Mouse (Mus musculus): ENCODE data around the gene Bbs5. TPM values are rescaled to one million over a fixed set of nuclear protein-coding genes. Genes with fewer than 3 reads are reported as not detected.
"Not testable (repeated sequence)": the region's sequence is repeated elsewhere in the genome, so short reads cannot be mapped to it uniquely, and the experiment has no call there.

Bbs5 gene
- polyA plus RNA-seq, 1 experiment from 2014 or later = 6.1 TPM

DNA sequence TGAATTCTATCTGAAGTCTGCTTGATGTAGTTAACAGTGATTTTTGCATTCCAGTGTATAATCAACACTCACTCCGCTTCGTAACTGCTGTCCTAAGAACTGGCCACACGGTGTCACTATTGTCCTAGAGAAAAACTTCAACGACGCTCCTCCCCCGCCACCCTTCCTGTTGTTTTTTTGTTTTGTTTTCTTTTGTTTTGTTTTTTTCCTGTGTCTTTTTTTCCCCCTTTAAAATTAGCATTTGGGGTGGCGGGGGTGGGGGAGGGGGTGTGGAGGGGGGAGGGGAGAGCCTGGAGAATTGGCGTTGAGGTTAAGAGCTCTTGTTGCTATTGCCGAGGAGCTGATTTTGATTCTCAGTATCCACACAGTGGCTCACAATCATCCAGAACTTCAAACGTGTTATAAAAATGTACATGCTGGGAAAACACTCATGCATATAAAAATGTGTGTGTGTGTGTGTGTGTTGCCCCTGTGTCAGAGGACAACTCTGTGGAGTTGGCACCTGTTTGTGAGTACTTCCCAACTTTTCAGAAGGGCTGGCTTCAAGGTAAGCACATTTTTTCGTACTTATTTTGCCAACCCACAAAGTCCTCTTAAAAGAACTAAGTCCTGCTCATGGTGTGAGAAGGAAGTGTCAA is 11.8 kb upstream of the Bbs5 start:
- H3K27me3 ChIP-seq (replicated peaks; ENCODE audit: control insufficient read depth, insufficient read depth, low read length) = no peaks in the 10 kb centered on the region
- H3K9ac ChIP-seq (ENCODE audit: low read depth, low read length) = no peak overlapping the region
- ATAC-seq = peak; percentile 34; the same call in 1 of the 2 replicates
- H3K36me3 ChIP-seq (ENCODE audit: control insufficient read depth, insufficient read depth) = no peaks in the 10 kb centered on the region
- no peak overlapping the region for H3K27ac ChIP-seq (ENCODE audit: low read depth, low read length)
- peak overlapping the region; percentile 45 for H3K4me3 ChIP-seq (ENCODE audit: low read depth, low read length)
- TF ChIP-seq CTCF (IDR thresholded peaks at IDR 0.05; ENCODE audit: low read depth) = peak; percentile 84
- 8% methylated on average over 11 of the region's 11 CpGs for WGBS
- H3K4me2 ChIP-seq (replicated peaks; ENCODE audit: low read depth) = peak overlapping the region; percentile 61
- no peaks in the 10 kb centered on the region for H3K4me1 ChIP-seq (replicated peaks; ENCODE audit: control insufficient read depth, insufficient read depth, low read length)
- H3K9me3 ChIP-seq (ENCODE audit: control insufficient read depth) = no peaks in the 10 kb centered on the region

GRCm38 (mm10) chr2:69635807-69636206 is 11.2 kb upstream of the Bbs5 start:
- no peak overlapping the region for H3K4me2 ChIP-seq (replicated peaks; ENCODE audit: low read depth)
- no peak for ATAC-seq
- H3K27me3 ChIP-seq (replicated peaks; ENCODE audit: control insufficient read depth, insufficient read depth, low read length) = no peaks in the 10 kb centered on the region
- no peaks in the 10 kb centered on the region for H3K36me3 ChIP-seq (ENCODE audit: control insufficient read depth, insufficient read depth)
- no peak overlapping the region for H3K9ac ChIP-seq (ENCODE audit: low read depth, low read length)
- no peak overlapping the region for H3K4me3 ChIP-seq (ENCODE audit: low read depth, low read length)
- TF ChIP-seq CTCF (IDR thresholded peaks at IDR 0.05; ENCODE audit: low read depth) = peak; percentile 66
- H3K4me1 ChIP-seq (replicated peaks; ENCODE audit: control insufficient read depth, insufficient read depth, low read length) = no peaks in the 10 kb centered on the region
- 76% methylated on average over 6 of the region's 6 CpGs for WGBS
- H3K9me3 ChIP-seq (ENCODE audit: control insufficient read depth) = no peaks in the 10 kb centered on the region
- no peak overlapping the region for H3K27ac ChIP-seq (ENCODE audit: low read depth, low read length)

- H3K9ac ChIP-seq (ENCODE audit: low read depth, low read length); H3K4me2 ChIP-seq (replicated peaks; ENCODE audit: low read depth); H3K27me3 ChIP-seq (replicated peaks; ENCODE audit: control insufficient read depth, insufficient read depth, low read length); H3K4me3 ChIP-seq (ENCODE audit: low read depth, low read length); ATAC-seq; H3K9me3 ChIP-seq (ENCODE audit: control insufficient read depth); H3K4me1 ChIP-seq (replicated peaks; ENCODE audit: control insufficient read depth, insufficient read depth, low read length); H3K36me3 ChIP-seq (ENCODE audit: control insufficient read depth, insufficient read depth); H3K27ac ChIP-seq (ENCODE audit: low read depth, low read length): not testable (repeated sequence)
- 79% methylated on average over 7 of the region's 7 CpGs for WGBS
Measured at GRCm38 (mm10) chr2:69637989-69638388, 9.0 kb upstream of the Bbs5 start.

GRCm38 (mm10) chr2:69640100-69640499 is 6.9 kb upstream of the Bbs5 start:
- Histone ChIP-seq H3K4me1 (replicated peaks; ENCODE audit: control insufficient read depth, insufficient read depth, low read length) (no peaks in the 10 kb centered on the region), H3K27me3 (replicated peaks; ENCODE audit: control insufficient read depth, insufficient read depth, low read length) (no peaks in the 10 kb centered on the region), H3K4me3 (ENCODE audit: low read depth, low read length) (no peak overlapping the region), H3K4me2 (replicated peaks; ENCODE audit: low read depth) (no peak overlapping the region), H3K9me3 (ENCODE audit: control insufficient read depth) (no peaks in the 10 kb centered on the region), H3K36me3 (ENCODE audit: control insufficient read depth, insufficient read depth) (no peaks in the 10 kb centered on the region), H3K27ac (ENCODE audit: low read depth, low read length) (no peak overlapping the region), H3K9ac (ENCODE audit: low read depth, low read length) (no peak overlapping the region)
- ATAC-seq = no peak
- WGBS = 61% methylated on average over 10 of the region's 10 CpGs
- TF ChIP-seq CTCF (IDR thresholded peaks at IDR 0.05; ENCODE audit: low read depth) = no peak

GRCm38 (mm10) chr2:69644968-69645617 is 1.9 kb upstream of the Bbs5 start:
- WGBS = 82% methylated on average over 11 of the region's 11 CpGs

GRCm38 (mm10) chr2:69649716-69650115 is 2.7 kb downstream of the Bbs5 start:
- WGBS = 87% methylated on average over 5 of the region's 5 CpGs
- no peak for ATAC-seq

More at GRCm38 (mm10) chr2:69644968-69645617, 1.9 kb upstream of the Bbs5 start:
- no peak for ATAC-seq
- TF ChIP-seq CTCF (IDR thresholded peaks at IDR 0.05; ENCODE audit: low read depth) = no peak
- H3K27ac ChIP-seq (ENCODE audit: low read depth, low read length) = no peak overlapping the region
- no peak overlapping the region for H3K4me3 ChIP-seq (ENCODE audit: low read depth, low read length)
- no peaks in the 10 kb centered on the region for H3K9me3 ChIP-seq (ENCODE audit: control insufficient read depth)
- no peaks in the 10 kb centered on the region for H3K27me3 ChIP-seq (replicated peaks; ENCODE audit: control insufficient read depth, insufficient read depth, low read length)
- H3K4me1 ChIP-seq (replicated peaks; ENCODE audit: control insufficient read depth, insufficient read depth, low read length) = no peaks in the 10 kb centered on the region
- no peak overlapping the region for H3K9ac ChIP-seq (ENCODE audit: low read depth, low read length)
- no peak overlapping the region for H3K4me2 ChIP-seq (replicated peaks; ENCODE audit: low read depth)
- no peaks in the 10 kb centered on the region for H3K36me3 ChIP-seq (ENCODE audit: control insufficient read depth, insufficient read depth)

More at GRCm38 (mm10) chr2:69649716-69650115, 2.7 kb downstream of the Bbs5 start:
- H3K9ac ChIP-seq (ENCODE audit: low read depth, low read length) = no peak overlapping the region
- no peak overlapping the region for H3K4me2 ChIP-seq (replicated peaks; ENCODE audit: low read depth)
- H3K4me3 ChIP-seq (ENCODE audit: low read depth, low read length) = no peak overlapping the region
- no peak overlapping the region for H3K27ac ChIP-seq (ENCODE audit: low read depth, low read length)
- no peaks in the 10 kb centered on the region for H3K36me3 ChIP-seq (ENCODE audit: control insufficient read depth, insufficient read depth)
- TF ChIP-seq CTCF (IDR thresholded peaks at IDR 0.05; ENCODE audit: low read depth) = no peak
- H3K4me1 ChIP-seq (replicated peaks; ENCODE audit: control insufficient read depth, insufficient read depth, low read length) = no peaks in the 10 kb centered on the region
- no peaks in the 10 kb centered on the region for H3K27me3 ChIP-seq (replicated peaks; ENCODE audit: control insufficient read depth, insufficient read depth, low read length)
- H3K9me3 ChIP-seq (ENCODE audit: control insufficient read depth) = no peaks in the 10 kb centered on the region

All from intestine, postnatal 0 days (tissue).